Mouse (Mus musculus) layer of hippocampus, postnatal 25 days (tissue): ENCODE results near the gene Tmem132b. TPM values are rescaled to one million over a fixed set of nuclear protein-coding genes. Genes with fewer than 3 reads are reported as not detected.

Experiments
- DNase-seq, 2 experiments: peaks; one replicate each; pipeline ENCODE4 v3.0.0; 2022; ENCODE audit warnings: mixed read lengths in 2 of 2, low spot score in 1 of 2; ENCODE audit errors: extremely low spot score in 1 of 2
- total RNA-seq, 2 experiments: library from RNA; stranded (reverse); gene quantifications; 2 replicates each; pipeline ENCODE4 v1.2.3; 2021

Tmem132b gene
- total RNA-seq, 2 experiments from 2014 or later, result 108 to 121 TPM

DNA sequence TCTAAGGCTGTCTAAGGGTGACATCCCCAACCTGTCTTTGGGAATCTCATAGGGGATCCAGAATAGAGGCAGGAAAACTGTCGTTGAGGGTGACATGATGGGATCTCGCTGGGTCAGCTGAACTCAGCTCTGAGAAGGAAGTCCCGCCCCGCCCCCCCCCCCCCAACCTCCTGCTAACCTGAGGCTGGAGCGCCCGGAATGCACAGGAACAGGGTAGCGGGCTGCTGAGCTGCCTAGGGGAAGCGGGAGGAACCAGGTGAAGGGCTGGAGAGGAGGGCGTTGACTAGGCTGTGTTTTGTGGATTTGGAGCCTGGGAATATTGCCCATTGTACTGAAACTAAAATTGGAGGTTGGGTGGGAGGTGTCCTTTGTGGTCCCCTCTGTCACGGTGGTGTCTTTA lies 23.6 kb upstream of the Tmem132b start:
- DNase-seq, result no peak

- peak in 1 of 2 experiments; percentile 58 for DNase-seq
Measured at GRCm38 (mm10) chr5:125509541-125509940, 22.0 kb upstream of the Tmem132b start.

DNA sequence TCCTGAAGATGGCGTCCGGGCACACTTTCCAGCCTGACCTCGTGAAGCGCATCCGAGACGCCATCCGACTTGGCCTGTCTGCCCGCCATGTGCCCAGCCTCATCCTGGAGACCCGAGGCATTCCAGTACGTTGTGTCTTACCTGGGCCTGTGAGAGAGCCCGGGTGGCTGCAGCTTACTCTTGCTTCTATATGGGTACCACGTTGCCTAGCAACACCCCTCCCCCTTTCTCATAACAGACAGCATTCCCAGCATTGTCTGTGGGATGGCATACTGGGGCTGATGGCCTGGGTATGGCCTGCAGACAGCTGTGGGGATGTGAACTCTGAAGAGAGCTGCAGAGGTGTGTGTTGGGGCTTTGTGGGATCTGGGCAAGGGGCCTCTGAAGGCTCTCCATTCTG lies 16.6 kb upstream of the Tmem132b start:
- no peak for DNase-seq

DNA sequence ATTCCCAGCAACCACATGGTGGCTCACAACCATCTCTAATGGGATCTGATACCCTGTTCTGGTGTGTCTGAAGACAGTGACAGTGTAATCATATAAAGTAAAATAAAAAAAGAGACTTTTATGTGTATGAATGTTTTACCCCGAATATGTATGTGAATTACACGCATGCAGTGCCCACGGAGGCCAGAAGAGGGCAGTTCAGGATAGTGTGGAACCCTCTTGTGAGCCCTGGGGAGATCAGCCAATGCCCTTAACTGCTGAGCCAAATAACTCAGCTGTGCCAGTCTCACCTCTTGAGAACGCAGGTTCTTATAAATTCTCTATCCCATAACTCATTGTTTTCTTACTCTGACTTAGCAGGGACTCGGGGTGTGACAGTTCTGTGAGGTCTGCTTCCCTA lies 12.9 kb upstream of the Tmem132b start:
- peak in 1 of 2 experiments; percentile 66 for DNase-seq

GRCm38 (mm10) chr5:125520930-125521590 lies 10.5 kb upstream of the Tmem132b start:
- no peak for DNase-seq

GRCm38 (mm10) chr5:125523361-125523760 lies 8.2 kb upstream of the Tmem132b start:
- DNase-seq, result no peak

GRCm38 (mm10) chr5:125525516-125525915 lies 6.1 kb upstream of the Tmem132b start:
- no peak for DNase-seq

- peak in 1 of 2 experiments; percentile 61 for DNase-seq
Measured at GRCm38 (mm10) chr5:125526464-125526863, 5.1 kb upstream of the Tmem132b start.

DNA sequence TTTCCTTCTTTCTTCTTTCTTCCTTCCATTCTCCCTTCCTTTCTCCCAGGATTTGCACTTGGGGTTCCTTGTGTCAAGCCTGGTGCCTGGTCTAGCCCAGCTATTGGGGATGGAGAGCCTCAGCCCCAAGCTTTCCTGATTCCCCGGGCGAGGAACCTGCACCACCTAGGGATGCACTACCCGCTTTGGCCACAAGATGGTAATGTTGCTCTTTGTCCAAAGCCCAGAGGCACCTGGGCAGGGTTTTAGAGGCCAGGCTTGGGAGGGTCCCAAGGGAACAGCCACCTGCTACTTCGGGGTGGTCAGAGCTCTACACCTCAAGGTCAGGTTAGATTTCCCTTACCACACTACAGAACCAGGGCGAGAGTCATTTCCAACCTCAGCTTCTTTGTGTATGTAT lies 2.5 kb upstream of the Tmem132b start:
- DNase-seq, result peak; percentile 94 to 99

DNA sequence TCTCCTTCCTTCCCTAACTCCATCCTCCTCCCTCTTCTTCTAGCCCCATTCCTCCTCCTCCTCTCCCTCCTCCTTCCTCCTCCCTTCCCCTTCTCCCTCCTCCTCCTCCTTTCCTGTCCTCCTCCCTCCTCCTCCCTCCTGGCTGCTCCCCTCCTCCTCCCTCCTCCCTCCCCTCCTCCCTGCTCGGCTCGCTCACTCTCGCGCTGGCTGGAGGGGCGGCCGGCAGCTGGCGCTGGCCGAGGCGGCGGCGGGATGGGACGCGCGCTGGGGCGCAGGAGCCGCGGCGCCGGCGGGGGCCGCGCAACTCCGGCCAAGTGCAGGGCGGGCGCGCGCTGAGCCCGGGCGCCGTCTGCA lies 594 bp downstream of the Tmem132b start:
- DNase-seq, result peak; percentile 53 to 66

DNA sequence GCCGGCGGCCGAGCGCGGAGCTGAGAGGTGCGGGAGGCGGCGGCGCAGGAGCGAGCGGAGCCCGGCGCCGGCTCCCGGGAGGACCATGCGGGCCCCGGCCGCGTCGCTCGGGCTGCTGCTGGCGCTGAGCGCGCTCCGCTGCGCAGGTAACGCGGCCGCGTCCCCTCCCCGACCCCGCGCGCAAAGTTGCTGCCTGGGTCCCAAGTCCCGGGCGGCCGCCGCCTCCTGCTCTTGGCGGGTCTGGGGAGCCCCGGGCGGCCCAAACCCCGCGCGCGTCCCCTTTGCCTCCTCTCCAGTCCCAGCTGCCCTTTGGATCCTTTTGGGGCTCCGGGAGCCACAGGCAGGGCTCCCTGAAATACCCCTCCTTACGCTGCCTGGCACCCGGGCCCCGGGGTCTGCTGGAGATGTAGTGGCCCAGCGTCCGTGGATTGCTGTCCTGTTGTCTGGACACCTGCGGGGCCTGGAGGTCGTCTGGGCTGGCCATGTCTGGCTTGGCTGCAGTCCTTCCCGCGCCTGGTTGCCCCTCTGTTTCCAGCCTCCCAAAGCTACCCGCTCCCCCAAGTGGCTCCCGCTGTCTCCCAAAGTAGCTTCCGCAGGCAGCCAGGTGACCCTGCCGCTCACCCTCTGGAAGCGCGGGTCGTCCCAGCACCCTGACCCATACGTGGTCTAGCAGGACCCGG lies 1.1 kb downstream of the Tmem132b start:
- peak in 1 of 2 experiments; percentile 53 for DNase-seq

DNA sequence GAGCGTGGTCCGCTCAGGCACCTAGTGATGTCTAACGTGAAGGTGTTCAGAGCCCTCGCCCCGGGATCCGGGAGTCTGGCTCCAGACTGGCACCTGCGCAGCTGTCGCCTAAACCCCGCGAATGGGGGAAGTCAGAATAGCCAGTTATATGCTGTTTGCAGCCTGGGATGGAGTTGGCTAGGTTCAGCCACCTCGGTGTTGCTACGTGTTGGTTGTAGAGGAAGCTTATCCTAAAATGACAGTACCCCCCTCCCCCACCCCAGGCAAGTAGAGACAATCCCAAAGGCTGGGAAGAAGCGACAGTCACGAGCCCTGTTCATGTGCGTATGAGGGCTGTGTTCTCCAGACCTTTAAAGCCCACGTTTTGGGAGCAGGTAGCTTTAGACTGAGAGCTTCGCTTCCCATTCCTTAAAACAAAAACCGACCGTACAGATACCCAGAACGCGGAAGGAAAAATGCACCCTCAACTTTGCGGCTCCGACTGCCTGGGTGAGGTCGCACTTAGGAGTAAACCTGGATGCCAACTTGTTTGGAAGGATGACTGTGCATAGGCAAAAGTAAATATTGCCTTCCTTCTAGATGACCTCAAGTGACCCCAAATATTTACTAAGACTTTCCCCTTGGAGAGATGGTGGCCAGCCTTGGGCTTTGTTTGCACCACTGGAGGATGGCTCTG lies 1.8 kb downstream of the Tmem132b start:
- DNase-seq, result no peak

DNA sequence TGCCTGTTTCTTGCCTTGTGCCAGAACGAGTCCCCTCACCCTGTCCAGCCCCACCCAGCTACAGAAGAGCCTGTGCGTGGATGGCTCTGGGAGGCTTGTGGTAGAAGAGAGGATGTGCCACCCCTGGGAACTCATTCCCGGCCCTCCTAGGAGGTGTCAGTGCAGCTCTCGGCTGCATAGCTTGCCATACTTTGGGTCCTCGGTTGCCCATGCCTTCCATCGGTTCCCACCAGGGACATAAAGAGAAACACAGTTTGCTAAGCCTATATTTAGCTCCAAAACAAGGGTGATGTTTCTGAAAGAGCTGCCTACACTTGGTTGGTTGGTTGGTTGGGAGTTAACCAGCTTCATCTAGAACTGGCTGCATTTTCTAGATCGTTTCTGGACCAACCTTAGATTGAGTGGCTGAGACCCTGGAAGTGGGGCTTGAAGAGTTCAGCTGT lies 2.6 kb downstream of the Tmem132b start:
- DNase-seq, result peak in 1 of 2 experiments; percentile 46

GRCm38 (mm10) chr5:125534611-125535324 lies 3.2 kb downstream of the Tmem132b start:
- no peak for DNase-seq

DNA sequence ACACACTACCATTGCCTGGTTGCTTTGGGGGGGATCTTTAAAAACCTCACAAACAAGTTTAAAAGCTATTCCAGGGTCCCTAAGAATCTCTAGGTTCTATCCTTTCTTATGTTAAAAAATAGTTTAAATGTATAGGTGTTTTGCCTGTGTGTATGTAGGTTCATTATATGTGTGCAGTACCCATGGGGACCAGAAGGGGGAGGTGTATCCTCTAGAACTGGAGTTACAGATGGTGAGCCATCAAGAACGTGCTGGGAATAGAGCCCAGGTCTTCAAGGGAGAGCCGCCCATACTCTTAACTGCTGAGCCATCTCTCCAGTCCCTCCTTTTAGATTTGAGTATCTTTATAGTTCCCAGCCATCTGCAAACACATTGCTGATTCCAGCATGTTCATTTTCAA lies 13.5 kb downstream of the Tmem132b start:
- DNase-seq, result no peak

DNA sequence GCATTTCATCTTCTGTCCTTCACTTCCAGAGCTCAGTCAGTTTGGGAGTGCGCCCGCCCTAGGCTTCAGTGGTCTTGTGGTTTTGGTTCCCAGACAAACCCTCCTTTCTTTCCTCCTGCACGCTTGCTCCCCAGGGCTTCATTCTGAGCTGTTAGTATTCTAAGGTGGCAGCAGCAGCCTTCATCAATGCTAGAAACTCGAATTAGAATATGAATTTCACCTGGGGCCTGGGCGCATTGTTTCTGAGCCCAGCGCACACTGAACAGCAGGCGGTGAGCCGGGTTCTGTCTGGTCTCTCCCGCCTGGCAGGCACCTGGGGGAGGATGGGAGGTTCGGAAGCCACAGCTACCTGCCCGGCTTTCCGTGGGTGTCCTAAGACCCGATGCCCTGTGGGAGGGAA lies 14.7 kb downstream of the Tmem132b start:
- no peak for DNase-seq

DNA sequence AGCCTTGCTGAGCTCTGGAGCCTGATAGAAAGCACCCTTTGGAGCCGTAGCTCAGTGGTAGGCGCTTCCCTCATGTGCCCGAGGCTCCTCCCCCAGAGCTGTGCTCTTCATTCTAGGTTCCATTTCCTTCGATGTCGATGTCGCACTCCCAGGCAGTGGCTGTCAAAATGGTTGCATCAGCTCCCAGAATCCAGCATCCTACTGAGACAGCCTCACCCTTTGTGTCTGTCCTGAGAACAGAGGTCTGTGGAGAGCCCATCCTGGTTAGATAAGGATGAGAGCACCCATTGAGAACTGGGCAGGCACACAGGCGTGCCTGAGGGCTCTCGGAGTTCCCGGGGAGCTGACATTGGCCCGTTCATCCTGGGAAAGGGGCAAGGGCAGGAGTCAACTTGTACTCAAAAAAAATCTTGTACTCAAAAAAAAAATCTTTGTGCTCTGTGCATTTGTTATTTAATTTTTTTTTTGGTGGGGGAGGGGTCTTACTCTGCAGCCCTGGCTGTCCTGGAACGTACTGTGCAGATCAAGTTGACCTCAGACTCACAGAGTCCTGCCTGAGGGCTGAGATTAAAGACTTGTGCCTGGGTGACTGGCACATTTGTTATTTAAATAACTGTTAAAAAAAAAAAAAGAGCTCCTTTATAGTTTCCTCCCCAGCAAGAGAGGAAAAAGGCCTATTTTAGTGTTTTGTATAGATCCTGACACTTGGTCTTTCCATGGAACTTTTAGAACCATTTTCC lies 18.3 kb downstream of the Tmem132b start:
- DNase-seq, result no peak

DNA sequence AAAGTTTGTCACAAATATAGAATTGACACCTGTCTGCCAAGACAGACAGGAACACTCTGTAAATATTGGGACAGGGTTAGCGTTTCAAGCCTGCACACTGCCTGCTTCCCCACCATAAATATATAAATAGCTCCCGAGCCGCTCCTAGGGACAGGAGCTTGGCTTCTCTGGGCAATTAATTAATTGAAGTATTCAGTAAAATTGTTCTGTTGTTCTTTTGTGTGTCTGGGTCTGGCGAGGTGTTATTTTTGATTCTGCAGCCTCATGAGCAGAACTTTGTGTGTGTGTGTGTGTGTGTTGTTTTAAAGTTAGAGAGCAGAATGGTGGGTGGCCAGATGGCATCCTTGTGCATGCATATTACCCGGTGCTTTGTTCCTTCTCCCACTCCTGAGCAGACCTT lies 24.2 kb downstream of the Tmem132b start:
- no peak for DNase-seq

DNA sequence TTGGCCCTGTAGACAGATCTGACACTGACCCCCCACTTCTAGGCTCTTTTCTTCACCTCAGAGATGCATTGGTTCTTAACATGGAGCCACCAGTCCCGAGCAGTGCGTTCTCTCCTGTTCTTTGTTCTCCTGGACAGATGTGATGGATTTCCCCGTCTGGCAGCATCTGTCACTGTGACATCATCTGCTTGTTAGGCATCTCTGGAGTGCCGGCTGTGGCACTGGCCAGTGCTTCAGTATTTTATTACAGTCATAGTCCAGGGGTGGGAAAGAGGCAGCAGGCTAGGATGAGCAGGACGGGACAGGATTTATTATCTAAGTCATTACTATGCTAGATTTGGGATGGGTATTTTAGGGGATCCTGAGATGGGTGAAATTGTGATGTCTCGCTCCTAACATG lies 31.9 kb downstream of the Tmem132b start:
- DNase-seq, result no peak

GRCm38 (mm10) chr5:125565725-125566124 lies 34.2 kb downstream of the Tmem132b start:
- no peak for DNase-seq
